Mouse (Mus musculus) Muller cell, postnatal 12 days (primary cell): Measurements from ENCODE around the gene Mpi.

Source experiments
- DNase-seq: peaks from one replicate; pipeline ENCODE4 v3.0.0-alpha.2; 2015; ENCODE audit errors: inconsistent ontology term

Gene Mpi

GRCm38 (mm10) chr9:57561711-57562099 is 9.1 kb upstream of the Mpi start:
- DNase-seq: no peak

GRCm38 (mm10) chr9:57560861-57561710 is 8.5 kb upstream of the Mpi start, which contains the start of gene Scamp2:
Gene Scamp2, plus strand, starts transcription at chr9:57560943.
- DNase-seq: peak; percentile 97

- no peak for DNase-seq
Measured at GRCm38 (mm10) chr9:57560263-57560662, 7.7 kb upstream of the Mpi start.

- DNase-seq: no peak
Measured at GRCm38 (mm10) chr9:57559568-57559967, 7.0 kb upstream of the Mpi start.

- DNase-seq: no peak
Measured at GRCm38 (mm10) chr9:57558625-57559024, 6.1 kb upstream of the Mpi start.

GRCm38 (mm10) chr9:57557215-57557614 is 4.7 kb upstream of the Mpi start:
- no peak for DNase-seq

GRCm38 (mm10) chr9:57554753-57555152 is 2.2 kb upstream of the Mpi start:
- DNase-seq: no peak

- DNase-seq: no peak
Measured at GRCm38 (mm10) chr9:57553119-57553518, 556 bp upstream of the Mpi start.

- DNase-seq: no peak
Measured at GRCm38 (mm10) chr9:57550126-57550862, 2.3 kb downstream of the Mpi start.

GRCm38 (mm10) chr9:57549186-57549585 is 3.4 kb downstream of the Mpi start:
- DNase-seq: no peak

GRCm38 (mm10) chr9:57547869-57548268 is 4.7 kb downstream of the Mpi start:
- DNase-seq: no peak

- peak; percentile 19 for DNase-seq
Measured at GRCm38 (mm10) chr9:57547287-57547686, 5.3 kb downstream of the Mpi start.

- DNase-seq: no peak
Measured at GRCm38 (mm10) chr9:57543951-57544350, 8.6 kb downstream of the Mpi start.

GRCm38 (mm10) chr9:57541312-57541711 is 11.3 kb downstream of the Mpi start:
- no peak for DNase-seq

GRCm38 (mm10) chr9:57539550-57539949 is 13.0 kb downstream of the Mpi start:
- DNase-seq: no peak

- peak; percentile 20 for DNase-seq
Measured at GRCm38 (mm10) chr9:57537728-57538181, 14.8 kb downstream of the Mpi start.

GRCm38 (mm10) chr9:57537044-57537727 is 15.4 kb downstream of the Mpi start, which contains the start of gene Fam219b:
Gene Fam219b, plus strand, starts transcription at chr9:57537528.
- peak; percentile 91 for DNase-seq

- no peak for DNase-seq
Measured at GRCm38 (mm10) chr9:57536362-57536761, 16.2 kb downstream of the Mpi start.

GRCm38 (mm10) chr9:57531946-57532345 is 20.6 kb downstream of the Mpi start:
- no peak for DNase-seq

- no peak for DNase-seq
Measured at GRCm38 (mm10) chr9:57526435-57526834, 26.1 kb downstream of the Mpi start.

GRCm38 (mm10) chr9:57525516-57525915 is 27.0 kb downstream of the Mpi start:
- DNase-seq: no peak

- no peak for DNase-seq
Measured at GRCm38 (mm10) chr9:57524439-57524838, 28.1 kb downstream of the Mpi start.
